8 mouse cellular contexts compared by ENCODE assay signal in the genomic region with DNA sequence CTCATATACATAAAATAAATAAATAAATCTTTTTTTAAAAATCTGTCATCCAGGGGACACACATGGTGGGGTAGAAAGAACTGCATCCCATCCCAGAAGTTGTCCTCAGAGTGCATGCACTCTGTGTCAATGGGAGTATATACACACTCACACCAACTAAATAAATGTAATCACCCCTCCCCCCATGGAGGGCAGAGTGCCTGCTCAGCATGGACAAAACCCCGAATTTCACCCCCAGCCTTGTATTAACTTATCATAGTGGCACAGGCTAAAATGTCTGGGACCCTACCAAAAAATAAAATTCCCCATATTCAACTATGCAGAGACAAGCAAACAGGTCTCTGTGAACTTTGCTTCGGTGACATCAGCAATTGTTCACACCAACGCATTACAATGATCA. TPM values are rescaled to one million over a fixed set of nuclear protein-coding genes. Genes with fewer than 3 reads are reported as not detected.
A peak's percentile ranks its signal among the peaks of the same experiment; 100 is the strongest.
DNase-seq lines count a peak whose midpoint lies in the region; ATAC-seq and TF ChIP-seq lines count a peak whose summit lies in the region.

No protein-coding gene starts in this region.

- 0 out of 2 replicates have a peak, but pooled peaks cover 3% of the 10 kb centered on the region for H3K9me3 ChIP-seq in forebrain, embryonic 12.5 days
- H3K9me3 ChIP-seq in forebrain, postnatal 0 days (ENCODE audit: low read length): no peaks in the 10 kb centered on the region
- no peaks in the 10 kb centered on the region for H3K9me3 ChIP-seq in lung, embryonic 16.5 days (ENCODE audit: control insufficient read depth, low read length)
- no peaks in the 10 kb centered on the region for H3K9me3 ChIP-seq in neural tube, embryonic 13.5 days

- ATAC-seq in forebrain, embryonic 12.5 days (ENCODE audit: low FRiP score): no peak
- no peak for ATAC-seq in forebrain, postnatal 0 days
- no peak for ATAC-seq in lung, embryonic 16.5 days (ENCODE audit: low read depth)
- ATAC-seq in neural tube, embryonic 13.5 days (ENCODE audit: low read depth): no peak
- no peak for ATAC-seq in activated CD4-positive, CD25-positive, alpha-beta regulatory T cell, adult 4 months

- WGBS in forebrain, embryonic 12.5 days: 76% methylated on average over 3 of the region's 3 CpGs
- 71% methylated on average over 3 of the region's 3 CpGs for WGBS in forebrain, postnatal 0 days
- WGBS in lung, embryonic 16.5 days: 73% methylated on average over 3 of the region's 3 CpGs
- 85% methylated on average over 3 of the region's 3 CpGs for WGBS in neural tube, embryonic 13.5 days

- H3K4me2 ChIP-seq in forebrain, embryonic 12.5 days: peak overlapping the region; percentile 65; the same call in 1 of the 2 replicates
- H3K4me2 ChIP-seq in forebrain, postnatal 0 days (ENCODE audit: low read depth): no peak overlapping the region; the same call in 1 of the 2 replicates
- peak overlapping the region; percentile 77; the same call in 1 of the 2 replicates for H3K4me2 ChIP-seq in lung, embryonic 16.5 days (ENCODE audit: low read depth, low read length)
- peak overlapping the region; percentile 60 for H3K4me2 ChIP-seq in neural tube, embryonic 13.5 days

- no peak overlapping the region for H3K9ac ChIP-seq in forebrain, embryonic 12.5 days
- no peak overlapping the region for H3K9ac ChIP-seq in forebrain, postnatal 0 days
- no peak overlapping the region for H3K9ac ChIP-seq in lung, embryonic 16.5 days (ENCODE audit: low read length)
- H3K9ac ChIP-seq in neural tube, embryonic 13.5 days: no peak overlapping the region

- peaks cover 23% of the 10 kb centered on the region for H3K4me1 ChIP-seq in forebrain, embryonic 12.5 days
- H3K4me1 ChIP-seq in forebrain, postnatal 0 days (ENCODE audit: insufficient read depth): peaks cover 17% of the 10 kb centered on the region
- peaks cover 7% of the 10 kb centered on the region for H3K4me1 ChIP-seq in lung, embryonic 16.5 days (replicated peaks; ENCODE audit: control insufficient read depth, insufficient read depth, low read length)
- H3K4me1 ChIP-seq in neural tube, embryonic 13.5 days (replicated peaks): peaks cover 14% of the 10 kb centered on the region

- H3K4me3 ChIP-seq in forebrain, embryonic 12.5 days (replicated peaks): no peak overlapping the region
- H3K4me3 ChIP-seq in forebrain, postnatal 0 days (ENCODE audit: low read depth, low read length): no peak overlapping the region
- no peak overlapping the region for H3K4me3 ChIP-seq in lung, embryonic 16.5 days (ENCODE audit: low read length)
- peak overlapping the region; percentile 60; the same call in 1 of the 2 replicates for H3K4me3 ChIP-seq in neural tube, embryonic 13.5 days

- no peak for DNase-seq in forebrain, postnatal 0 days
- DNase-seq in lung, postnatal 4 days: no peak
- DNase-seq in induced T-regulatory cell, adult 2 months (ENCODE audit: low read depth): peak; percentile 29
- no peak for DNase-seq in frontal cortex, postnatal 36 days (ENCODE audit: low spot score in 2 of 2)

- H3K27ac ChIP-seq in forebrain, embryonic 12.5 days: no peak overlapping the region
- no peak overlapping the region for H3K27ac ChIP-seq in forebrain, postnatal 0 days (ENCODE audit: low read depth, low read length)
- no peak overlapping the region for H3K27ac ChIP-seq in lung, embryonic 16.5 days (ENCODE audit: low read length)
- no peak overlapping the region for H3K27ac ChIP-seq in neural tube, embryonic 13.5 days (replicated peaks)

- H3K27me3 ChIP-seq in forebrain, embryonic 12.5 days: peaks cover 8% of the 10 kb centered on the region
- no peaks in the 10 kb centered on the region for H3K27me3 ChIP-seq in forebrain, postnatal 0 days (ENCODE audit: insufficient read depth, low read length)
- no peaks in the 10 kb centered on the region for H3K27me3 ChIP-seq in lung, embryonic 16.5 days (ENCODE audit: control insufficient read depth, insufficient read depth, low read depth, low read length)
- H3K27me3 ChIP-seq in neural tube, embryonic 13.5 days: peaks cover 12% of the 10 kb centered on the region

- H3K36me3 ChIP-seq in forebrain, embryonic 12.5 days (replicated peaks): 0 out of 2 replicates have a peak, but pooled peaks cover 4% of the 10 kb centered on the region
- no peaks in the 10 kb centered on the region; the same call in 1 of the 2 replicates for H3K36me3 ChIP-seq in forebrain, postnatal 0 days (ENCODE audit: insufficient read depth)
- no peaks in the 10 kb centered on the region for H3K36me3 ChIP-seq in lung, embryonic 16.5 days (ENCODE audit: control insufficient read depth, insufficient read depth, low read length)
- no peaks in the 10 kb centered on the region for H3K36me3 ChIP-seq in neural tube, embryonic 13.5 days

- TF ChIP-seq CTCF in forebrain, postnatal 0 days (IDR thresholded peaks at IDR 0.05; ENCODE audit: low read depth): no peak

RNA-seq across cellular contexts. Expression of a gene that starts 0.9 kb away (rescaled TPM):
- 7.4 and 9.5 TPM in 2 replicates for polyA plus RNA-seq in forebrain, embryonic 12.5 days (2016; fragmentation: Nextera tagmentation; extraction: Ambion mirVana)
- total RNA-seq in forebrain, postnatal 0 days (2014; rRNA removed): 28.2 and 37.7 TPM in 2 replicates
- polyA plus RNA-seq in forebrain, postnatal 0 days (2015; fragmentation: Nextera tagmentation; extraction: Ambion mirVana): 7.0 and 7.3 TPM in 2 replicates
- polyA plus RNA-seq in lung, embryonic 16.5 days (2015; fragmentation: Nextera tagmentation; extraction: Ambion mirVana): 5.4 and 6.2 TPM in 2 replicates
- polyA plus RNA-seq in neural tube, embryonic 13.5 days (2015; fragmentation: Nextera tagmentation; extraction: Ambion mirVana): 8.8 and 10.7 TPM in 2 replicates
- 1 to 10 TPM; 2.1 to 3.8 TPM for polyA plus RNA-seq in activated CD4-positive, CD25-positive, alpha-beta regulatory T cell, adult 4 months (2017; shearing (Covaris generic))

RNA-seq across cellular contexts. Expression of a gene that starts 8.7 kb away (rescaled TPM):
- polyA plus RNA-seq in forebrain, embryonic 12.5 days (2016; fragmentation: Nextera tagmentation; extraction: Ambion mirVana): 2.0 and 4.1 TPM in 2 replicates
- 0.24 and 1.0 TPM in 2 replicates for total RNA-seq in forebrain, postnatal 0 days (2014; rRNA removed)
- 2.2 and 2.4 TPM in 2 replicates for polyA plus RNA-seq in forebrain, postnatal 0 days (2015; fragmentation: Nextera tagmentation; extraction: Ambion mirVana)
- 7.5 and 10.3 TPM in 2 replicates for polyA plus RNA-seq in lung, embryonic 16.5 days (2015; fragmentation: Nextera tagmentation; extraction: Ambion mirVana)
- 2.1 and 2.8 TPM in 2 replicates for polyA plus RNA-seq in neural tube, embryonic 13.5 days (2015; fragmentation: Nextera tagmentation; extraction: Ambion mirVana)
- polyA plus RNA-seq in activated CD4-positive, CD25-positive, alpha-beta regulatory T cell, adult 4 months (2017; shearing (Covaris generic)): under 1 TPM in 1 of 2 experiments, not detected in 1; 0.36 TPM

RNA-seq across cellular contexts. Expression of a gene that starts 17.8 kb away (rescaled TPM):
- 37.0 and 40.9 TPM in 2 replicates for polyA plus RNA-seq in forebrain, embryonic 12.5 days (2016; fragmentation: Nextera tagmentation; extraction: Ambion mirVana)
- 97.9 and 108 TPM in 2 replicates for total RNA-seq in forebrain, postnatal 0 days (2014; rRNA removed)
- 122 and 144 TPM in 2 replicates for polyA plus RNA-seq in forebrain, postnatal 0 days (2015; fragmentation: Nextera tagmentation; extraction: Ambion mirVana)
- 7.7 and 8.2 TPM in 2 replicates for polyA plus RNA-seq in lung, embryonic 16.5 days (2015; fragmentation: Nextera tagmentation; extraction: Ambion mirVana)
- 69.5 and 73.1 TPM in 2 replicates for polyA plus RNA-seq in neural tube, embryonic 13.5 days (2015; fragmentation: Nextera tagmentation; extraction: Ambion mirVana)
- polyA plus RNA-seq in activated CD4-positive, CD25-positive, alpha-beta regulatory T cell, adult 4 months (2017; shearing (Covaris generic)): under 1 TPM; 0.17 to 0.36 TPM

RNA-seq across cellular contexts. Expression of a gene that starts 27.3 kb away (rescaled TPM):
- polyA plus RNA-seq in forebrain, embryonic 12.5 days (2016; fragmentation: Nextera tagmentation; extraction: Ambion mirVana): 32.9 and 33.3 TPM in 2 replicates
- 42.0 and 47.1 TPM in 2 replicates for total RNA-seq in forebrain, postnatal 0 days (2014; rRNA removed)
- 52.8 and 65.9 TPM in 2 replicates for polyA plus RNA-seq in forebrain, postnatal 0 days (2015; fragmentation: Nextera tagmentation; extraction: Ambion mirVana)
- 58.8 and 65.3 TPM in 2 replicates for polyA plus RNA-seq in lung, embryonic 16.5 days (2015; fragmentation: Nextera tagmentation; extraction: Ambion mirVana)
- 41.7 and 47.4 TPM in 2 replicates for polyA plus RNA-seq in neural tube, embryonic 13.5 days (2015; fragmentation: Nextera tagmentation; extraction: Ambion mirVana)
- polyA plus RNA-seq in activated CD4-positive, CD25-positive, alpha-beta regulatory T cell, adult 4 months (2017; shearing (Covaris generic)): 1 to 10 TPM; 2.6 to 4.7 TPM

RNA-seq across cellular contexts. Expression of a gene that starts 27.4 kb away (rescaled TPM):
- polyA plus RNA-seq in forebrain, embryonic 12.5 days (2016; fragmentation: Nextera tagmentation; extraction: Ambion mirVana): 5.2 and 5.8 TPM in 2 replicates
- 8.6 and 13.6 TPM in 2 replicates for total RNA-seq in forebrain, postnatal 0 days (2014; rRNA removed)
- 3.5 and 4.1 TPM in 2 replicates for polyA plus RNA-seq in forebrain, postnatal 0 days (2015; fragmentation: Nextera tagmentation; extraction: Ambion mirVana)
- 5.9 and 6.4 TPM in 2 replicates for polyA plus RNA-seq in lung, embryonic 16.5 days (2015; fragmentation: Nextera tagmentation; extraction: Ambion mirVana)
- 7.6 and 8.3 TPM in 2 replicates for polyA plus RNA-seq in neural tube, embryonic 13.5 days (2015; fragmentation: Nextera tagmentation; extraction: Ambion mirVana)
- not detected for polyA plus RNA-seq in activated CD4-positive, CD25-positive, alpha-beta regulatory T cell, adult 4 months (2017; shearing (Covaris generic))
